Mouse (Mus musculus) embryo, embryonic 10.5 days (tissue): ENCODE results near the gene Olfr1477.
"Not testable (repeated sequence)": the region's sequence is repeated elsewhere in the genome, so short reads cannot be mapped to it uniquely, and the experiment has no call there.

Experiments used
- DNase-seq: peaks from one replicate; pipeline ENCODE4 v3.0.0-alpha.2; 2015; ENCODE audit warnings: low spot score

Olfr1477 gene

GRCm38 (mm10) chr19:13500246-13500645 lies at the start of gene Olfr1477:
Gene Olfr1477 (plus strand): TSS chr19:13500546.
- DNase-seq: no peak

- no peak for DNase-seq
Measured at GRCm38 (mm10) chr19:13455986-13456385, 44.4 kb upstream of the Olfr1477 start, which contains the start of gene Olfr1472. Gene Olfr1472 (minus strand): TSS chr19:13456086.

GRCm38 (mm10) chr19:13469265-13469664 lies 31.1 kb upstream of the Olfr1477 start, which contains the start of gene Olfr1474:
Gene Olfr1474 (plus strand): TSS chr19:13469565.
- DNase-seq: not testable (repeated sequence)

DNA sequence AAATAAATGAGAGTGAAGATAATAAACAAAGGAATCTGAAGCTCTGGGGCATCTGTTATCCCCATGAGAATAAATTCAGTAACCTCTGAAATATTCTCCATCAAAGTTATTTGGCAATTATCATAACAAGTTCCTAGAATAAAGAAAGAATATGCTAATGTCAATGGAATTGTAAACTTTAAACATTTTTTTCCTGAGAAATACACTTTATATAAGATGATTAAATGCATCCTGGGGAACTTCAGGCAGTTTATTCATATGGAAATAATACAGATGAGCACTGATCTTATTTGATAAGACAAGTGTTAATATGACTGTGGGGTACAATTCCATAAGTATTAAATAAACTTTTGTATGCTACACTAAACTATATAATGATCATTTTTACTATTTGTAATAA lies 20.2 kb upstream of the Olfr1477 start, which contains the start of gene Olfr1475:
Gene Olfr1475, minus strand, starts transcription at position 101 of the 400 bp plus-strand sequence.
- no peak for DNase-seq

- no peak for DNase-seq
Measured at GRCm38 (mm10) chr19:13527613-13528012, 27.3 kb downstream of the Olfr1477 start, which contains the start of gene Olfr1480. Gene Olfr1480 (plus strand): TSS chr19:13527913.
